Mouse (Mus musculus) c-Kit-negative CD71-positive TER-119-positive erythroid progenitor cells, embryonic 14.5 days (primary cell): Measurements from ENCODE around the gene Avpr2.

Source experiments
- DNase-seq: peaks from one replicate; pipeline ENCODE4 v3.0.0-alpha.2; 2013; ENCODE audit warnings: low read depth, low spot score

Avpr2 gene

DNA sequence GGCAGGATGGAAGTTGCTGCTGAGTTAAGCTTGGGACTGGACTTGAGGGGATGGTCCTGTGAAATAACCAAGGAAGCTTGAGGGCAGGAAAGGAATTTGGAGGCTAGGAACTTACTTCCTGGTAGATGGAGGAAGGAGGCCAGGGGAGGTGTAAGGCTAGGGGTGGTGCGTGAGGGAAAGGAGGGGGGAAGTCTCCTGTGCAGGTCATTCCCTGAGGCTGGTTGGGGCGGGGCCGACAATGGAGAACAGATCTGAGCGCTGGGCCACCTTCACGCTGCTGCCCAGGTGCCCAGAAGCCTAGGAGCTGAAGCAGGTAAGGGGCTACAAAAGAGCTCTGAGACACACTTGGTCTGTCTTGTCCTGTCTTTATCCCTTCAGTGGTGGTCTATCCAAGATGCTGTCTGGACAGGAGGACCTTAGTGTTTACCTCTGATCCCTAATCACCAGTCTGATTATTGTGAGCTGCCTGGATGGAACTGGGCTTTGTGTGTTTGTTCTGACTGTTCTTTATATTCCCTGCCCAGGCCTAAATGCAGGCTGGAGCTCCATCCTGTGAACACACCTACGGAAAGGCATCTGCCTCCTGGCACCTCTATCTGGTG, at the start of gene Avpr2:
TSS of gene Avpr2 (plus strand) at position 552 of the 602 bp plus-strand sequence.
- DNase-seq = no peak

DNA sequence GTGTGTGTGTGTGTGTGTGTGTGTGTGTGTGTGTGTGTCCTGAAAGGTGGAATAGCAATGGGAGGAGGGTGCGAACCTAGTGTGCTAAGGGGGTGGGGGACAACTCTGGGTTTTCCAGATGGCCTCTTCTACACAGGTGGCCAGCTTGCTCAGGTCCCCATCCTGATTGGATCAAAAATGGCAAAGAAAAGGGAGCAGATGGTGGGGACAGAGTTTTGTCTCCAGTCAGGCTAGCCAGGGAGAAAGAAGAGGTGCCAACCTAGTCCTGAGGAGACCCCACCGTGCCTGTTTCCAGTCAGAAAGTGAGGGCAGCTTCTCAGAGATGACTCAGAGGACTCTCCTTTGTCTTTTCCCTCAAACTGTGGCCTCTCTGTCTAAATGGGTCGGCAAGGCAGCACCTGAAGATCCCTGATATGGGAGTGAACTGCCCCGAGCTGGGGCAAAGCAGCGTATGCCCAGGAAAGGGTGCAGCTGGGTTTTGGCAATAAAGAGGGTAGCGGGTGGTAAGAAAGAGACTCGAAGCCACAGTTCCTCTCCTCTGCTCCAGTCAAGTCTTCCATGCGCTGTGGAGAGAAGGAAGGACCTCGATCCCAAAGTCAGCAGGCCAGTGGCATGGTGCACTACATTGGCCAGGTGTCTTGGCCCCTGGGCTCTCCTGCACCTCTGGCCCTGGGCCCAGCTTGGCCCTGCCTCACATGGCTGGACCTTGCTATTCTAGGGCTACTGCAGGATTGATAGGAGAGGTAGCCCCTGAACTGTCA, 37.4 kb upstream of the Avpr2 start:
- DNase-seq = no peak

DNA sequence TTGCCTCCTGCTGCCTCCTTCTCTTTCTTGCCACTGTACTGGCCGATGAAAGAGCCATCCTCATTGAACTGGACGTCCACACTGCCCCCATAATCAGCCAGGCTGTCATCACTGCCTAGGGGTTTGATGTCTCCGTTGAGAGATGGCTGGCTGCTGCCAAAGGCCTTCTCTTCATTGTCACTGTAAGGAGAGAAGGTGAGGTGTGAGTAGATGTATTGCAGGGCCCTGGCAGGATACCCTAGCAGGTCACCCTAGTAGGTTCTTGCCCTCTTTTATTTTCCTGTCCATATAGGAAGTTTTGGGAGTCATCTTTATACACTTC, 36.9 kb upstream of the Avpr2 start:
- DNase-seq = no peak

DNA sequence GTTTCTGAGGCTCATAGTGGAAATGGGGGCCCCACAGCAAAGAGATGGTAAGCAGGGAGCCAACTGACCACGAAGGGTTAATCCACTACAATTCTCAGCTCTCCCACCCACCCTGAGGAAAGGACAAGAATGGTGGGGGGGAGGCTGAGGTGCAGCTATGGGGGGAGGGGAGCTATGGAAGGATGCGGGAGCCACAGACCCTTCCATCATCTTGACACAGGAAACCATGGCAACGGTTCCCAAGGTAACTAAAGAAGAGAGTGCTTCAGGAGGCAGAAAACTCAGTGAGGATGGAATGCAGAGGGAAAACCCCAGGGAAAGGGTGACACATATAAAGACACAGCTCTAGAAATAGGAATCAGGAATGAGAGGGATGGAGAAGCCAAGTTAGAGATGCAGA, 27.2 kb upstream of the Avpr2 start:
- no peak for DNase-seq

DNA sequence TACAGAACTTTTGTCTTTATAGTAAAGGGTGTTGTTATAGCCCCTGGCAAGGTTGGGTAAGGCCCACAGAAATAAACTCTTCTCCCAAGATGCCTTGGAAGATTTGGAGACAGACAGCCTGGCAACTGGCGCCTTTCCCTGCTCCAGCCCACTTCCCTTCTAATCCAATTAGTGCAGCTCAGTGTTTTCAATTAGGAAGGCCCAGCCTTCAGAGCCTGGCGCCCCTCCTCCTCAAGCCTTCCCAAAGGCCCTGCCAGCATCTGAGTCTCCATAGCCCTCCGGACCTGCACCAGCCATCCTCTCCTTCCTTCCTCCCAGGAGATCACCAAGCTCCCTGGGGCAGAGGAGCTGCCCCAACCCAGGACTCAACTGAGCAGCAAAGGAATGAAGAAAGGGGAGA, 24.6 kb upstream of the Avpr2 start:
- no peak for DNase-seq

DNA sequence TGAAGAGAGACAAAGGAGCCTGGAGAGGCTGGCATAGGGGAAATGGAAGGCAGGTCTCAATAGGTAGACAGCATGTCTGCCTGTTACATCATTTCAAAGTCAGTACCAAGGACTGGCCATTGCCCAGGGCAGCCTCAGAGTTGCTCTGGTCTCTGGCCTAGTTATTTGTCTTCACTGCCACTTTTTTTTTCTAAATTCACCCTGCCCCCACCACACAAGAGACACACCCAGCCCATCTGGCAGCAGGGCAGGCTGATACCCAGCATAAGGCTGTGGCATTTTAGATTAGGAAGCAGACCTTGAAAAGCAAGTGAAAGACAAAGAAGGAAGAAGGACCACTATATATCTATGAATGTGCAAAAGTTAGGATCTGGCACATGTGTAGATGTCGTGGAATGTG, 24.1 kb upstream of the Avpr2 start:
- peak; percentile 32 for DNase-seq

DNA sequence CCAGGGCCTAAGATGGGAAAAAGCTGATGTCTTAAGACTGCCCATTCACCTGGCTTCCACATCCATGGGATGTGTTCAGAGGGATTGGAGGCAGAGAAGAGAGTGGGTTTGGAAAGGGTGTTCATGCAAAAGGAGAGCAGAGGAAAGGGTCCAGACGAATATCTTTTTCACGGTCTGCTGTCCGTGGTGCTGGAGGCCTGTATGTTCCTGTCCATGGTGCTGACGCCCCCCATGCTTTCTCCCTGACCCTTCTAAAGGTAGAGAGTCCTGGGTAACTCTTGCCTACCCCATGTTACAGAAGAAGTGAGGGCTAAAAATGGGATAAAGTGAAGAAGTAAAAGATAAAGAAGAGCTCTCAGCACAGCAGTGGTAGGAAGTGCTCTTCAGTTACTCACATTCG, 22.6 kb upstream of the Avpr2 start:
- no peak for DNase-seq

DNA sequence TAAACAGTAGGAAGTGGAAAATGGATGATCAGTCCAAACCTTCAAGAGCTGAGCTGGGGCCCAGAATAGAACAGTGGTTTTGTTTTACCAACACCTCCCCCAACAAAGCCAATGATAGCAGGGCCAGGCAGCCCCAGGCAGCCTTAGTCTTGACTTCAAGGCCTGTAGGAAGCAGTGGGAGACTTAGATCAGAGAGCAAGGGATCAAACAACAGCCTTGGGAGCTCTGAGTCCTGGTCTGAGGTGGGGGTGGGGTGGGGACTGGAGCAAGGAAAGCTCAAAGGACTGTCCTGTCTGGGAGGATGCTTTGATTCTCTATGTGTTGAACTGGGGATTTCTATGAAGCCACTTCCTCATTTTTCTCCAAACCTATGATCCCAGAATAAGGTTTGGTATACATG, 20.4 kb upstream of the Avpr2 start:
- DNase-seq = no peak

DNA sequence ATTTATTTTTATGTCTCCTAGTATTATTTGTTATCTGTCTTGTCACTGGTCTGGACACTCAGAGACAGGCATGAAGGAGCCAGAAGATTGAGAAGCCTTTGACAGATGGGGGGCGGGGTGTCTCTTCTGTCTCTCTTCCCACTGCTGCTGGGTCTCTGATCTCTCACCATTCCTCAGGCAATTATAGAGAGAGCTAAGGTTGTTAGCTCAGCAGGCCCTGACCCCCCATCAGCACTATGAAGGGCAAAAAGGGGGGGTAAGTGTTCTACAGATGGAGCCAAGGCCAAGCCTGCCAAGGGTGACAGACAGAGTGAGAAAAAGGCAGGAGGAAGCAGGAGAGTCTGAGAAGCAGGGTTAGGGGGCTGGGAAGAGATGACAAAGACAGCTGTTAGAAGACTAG, 19.9 kb upstream of the Avpr2 start:
- DNase-seq = no peak

DNA sequence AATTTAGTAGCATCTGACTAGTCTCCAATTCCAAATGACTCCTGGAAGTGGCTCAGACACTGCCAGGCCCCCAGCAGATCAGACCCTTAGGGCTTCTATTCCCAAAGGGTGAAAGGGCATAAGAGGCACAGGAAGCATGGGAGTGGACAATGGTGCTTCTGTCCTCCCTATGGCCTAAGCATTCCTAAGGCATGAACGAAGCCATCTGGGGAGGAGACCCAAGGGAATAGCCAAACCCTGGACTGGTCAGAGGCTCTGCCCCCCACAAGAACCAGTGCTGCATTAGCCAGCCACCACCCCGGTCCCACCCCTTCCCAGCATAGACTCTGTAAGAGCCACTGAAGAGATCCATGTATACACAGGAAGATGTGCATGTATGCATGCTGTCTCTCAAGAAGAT, 16.0 kb upstream of the Avpr2 start:
- DNase-seq = no peak

DNA sequence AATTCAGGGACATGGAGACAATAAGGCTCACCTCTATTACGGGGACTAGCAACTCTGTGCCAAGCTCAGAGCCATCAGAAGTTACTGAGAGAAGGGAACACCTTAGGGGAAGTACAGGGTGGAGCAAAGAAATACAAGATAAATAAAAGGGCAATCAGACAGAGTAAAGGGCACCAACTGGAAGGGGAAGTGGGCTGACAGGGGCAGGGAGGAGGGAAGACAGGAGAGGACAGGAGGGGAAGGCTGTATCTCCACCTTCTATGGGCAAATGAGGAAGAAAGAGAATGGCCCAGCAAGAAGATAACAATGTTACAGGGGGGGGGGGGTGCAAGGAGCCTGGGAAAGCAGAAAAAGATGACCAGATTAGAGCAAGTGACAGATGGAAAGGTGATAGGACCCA, 14.9 kb upstream of the Avpr2 start:
- no peak for DNase-seq

DNA sequence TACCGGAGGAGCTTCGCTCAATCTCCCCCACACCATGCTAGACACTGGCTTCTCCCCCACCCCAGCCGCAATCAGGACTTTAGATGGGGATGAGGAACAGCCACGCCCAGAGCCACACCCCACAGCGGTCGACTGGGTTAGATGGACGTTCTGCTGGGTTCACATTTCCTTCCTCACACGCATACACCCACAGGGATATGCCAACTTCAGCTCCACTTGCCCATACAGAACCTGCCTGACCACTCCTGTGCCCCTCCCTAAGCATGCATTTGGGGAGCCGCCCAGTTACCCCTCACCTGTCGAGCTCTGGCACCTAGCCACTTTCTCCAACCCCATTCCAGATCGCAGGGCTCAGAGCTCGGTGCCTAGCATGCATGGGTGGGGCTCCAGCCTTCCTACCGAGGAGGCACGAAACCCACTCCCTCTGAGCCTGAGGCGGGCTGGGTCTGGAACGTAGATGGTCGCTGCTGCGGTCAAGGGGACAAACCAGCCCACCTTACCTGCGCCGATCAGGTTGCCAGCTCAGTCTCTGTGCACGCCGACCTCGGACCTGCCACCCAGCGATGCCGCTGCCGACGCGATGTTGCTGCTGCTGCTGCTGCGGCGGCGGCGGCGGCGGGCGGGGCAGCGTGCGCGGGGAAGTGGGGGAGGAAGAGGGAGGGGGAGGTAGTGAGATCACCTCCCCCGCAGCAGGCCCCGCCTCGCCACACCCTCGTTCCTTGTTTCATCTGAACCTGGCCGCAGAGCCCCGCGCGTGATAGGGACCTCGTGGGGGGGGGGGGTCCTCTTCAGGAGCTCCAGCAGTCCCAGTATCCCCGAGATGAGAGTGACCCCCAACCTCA, 11.5 kb upstream of the Avpr2 start:
- DNase-seq = no peak

DNA sequence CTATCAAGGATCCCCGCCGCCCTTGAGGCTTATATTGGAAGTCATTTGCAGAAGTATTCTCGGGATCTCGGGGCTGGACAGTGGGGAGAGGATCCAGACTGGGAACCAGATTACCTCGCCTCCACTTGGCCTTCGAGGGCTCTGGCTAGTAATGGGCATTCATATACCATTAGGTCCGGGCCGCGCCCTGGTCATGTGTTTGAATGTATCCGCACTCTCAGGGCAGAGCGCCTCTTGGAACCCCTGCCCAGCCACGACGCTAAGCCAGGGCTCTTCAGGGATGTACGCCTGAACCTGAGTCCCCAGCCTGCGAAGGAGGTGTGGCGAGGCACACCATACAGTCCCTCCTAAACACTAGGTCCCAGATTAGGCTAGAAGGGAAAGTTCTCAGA, 10.9 kb upstream of the Avpr2 start:
- no peak for DNase-seq

DNA sequence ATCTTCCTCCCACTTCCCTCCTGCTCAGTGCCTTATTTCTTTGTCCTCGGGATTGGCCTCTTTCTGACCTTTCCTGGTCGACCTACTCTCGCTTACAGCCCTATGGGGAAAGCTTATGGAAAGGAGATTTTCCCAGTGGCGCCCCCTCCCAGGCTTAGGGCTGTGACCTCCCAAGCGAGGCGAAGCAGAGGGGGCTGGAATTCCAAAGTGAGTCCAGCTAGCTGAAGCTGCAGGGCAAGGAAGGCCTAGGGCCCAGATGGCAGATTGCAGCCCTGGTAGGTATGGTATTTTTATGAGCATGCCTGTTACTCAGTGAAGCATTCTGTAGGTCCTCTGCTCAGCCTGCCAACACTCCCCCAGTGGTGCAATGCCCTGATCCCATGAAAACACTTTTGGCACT, 10.4 kb upstream of the Avpr2 start:
- no peak for DNase-seq

DNA sequence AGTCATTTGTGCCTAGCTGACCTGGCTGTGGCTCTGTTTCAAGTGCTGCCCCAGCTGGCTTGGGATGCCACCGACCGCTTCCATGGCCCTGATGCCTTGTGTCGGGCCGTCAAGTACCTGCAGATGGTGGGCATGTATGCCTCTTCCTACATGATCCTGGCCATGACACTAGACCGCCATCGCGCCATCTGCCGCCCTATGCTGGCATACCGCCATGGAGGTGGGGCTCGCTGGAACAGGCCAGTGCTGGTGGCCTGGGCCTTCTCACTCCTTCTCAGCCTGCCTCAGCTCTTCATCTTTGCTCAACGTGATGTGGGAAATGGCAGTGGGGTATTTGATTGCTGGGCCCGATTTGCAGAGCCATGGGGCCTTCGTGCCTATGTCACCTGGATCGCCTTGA, 931 bp downstream of the Avpr2 start:
- no peak for DNase-seq

DNA sequence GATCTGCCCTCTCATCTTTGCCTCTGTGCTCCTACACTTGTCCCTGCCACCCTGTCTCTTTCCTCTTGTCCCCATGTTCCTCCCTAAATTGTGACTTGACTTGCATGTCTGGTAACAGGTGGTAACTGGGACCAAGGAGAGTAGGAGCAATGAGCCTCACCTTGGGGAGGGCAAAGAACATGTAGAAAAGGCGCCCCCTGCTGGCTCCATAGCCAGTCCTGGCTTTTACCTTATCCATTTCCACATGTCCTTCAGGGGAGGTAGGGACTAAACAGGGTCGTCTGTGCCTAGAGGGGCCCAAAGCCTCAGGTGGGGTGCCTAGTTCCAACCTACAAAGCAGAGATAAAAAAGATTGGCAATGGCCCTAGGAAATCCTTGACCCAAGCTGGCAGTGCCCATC, 3.8 kb downstream of the Avpr2 start, which contains the start of gene L1cam:
TSS of gene L1cam (minus strand) at position 387 of the 400 bp plus-strand sequence.
- peak; percentile 21 for DNase-seq

DNA sequence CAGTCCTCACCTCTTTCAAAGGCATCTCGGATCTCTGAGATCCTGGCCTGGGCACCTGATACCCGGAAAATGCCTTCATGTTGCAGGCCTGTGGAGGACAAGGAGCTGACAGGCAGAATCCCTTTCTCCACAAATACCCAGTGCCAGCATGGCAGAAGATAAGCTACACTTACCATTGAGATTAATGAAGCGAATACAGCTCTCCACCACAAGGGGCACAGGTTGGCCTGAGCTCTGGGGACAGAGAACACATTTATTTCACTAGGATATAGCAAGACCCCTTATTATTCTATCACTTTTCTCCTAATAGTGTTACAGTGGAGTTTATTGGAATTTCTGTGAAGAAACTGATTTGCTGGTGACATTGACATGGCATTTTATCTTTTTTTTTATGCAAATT, 6.1 kb downstream of the Avpr2 start:
- no peak for DNase-seq

DNA sequence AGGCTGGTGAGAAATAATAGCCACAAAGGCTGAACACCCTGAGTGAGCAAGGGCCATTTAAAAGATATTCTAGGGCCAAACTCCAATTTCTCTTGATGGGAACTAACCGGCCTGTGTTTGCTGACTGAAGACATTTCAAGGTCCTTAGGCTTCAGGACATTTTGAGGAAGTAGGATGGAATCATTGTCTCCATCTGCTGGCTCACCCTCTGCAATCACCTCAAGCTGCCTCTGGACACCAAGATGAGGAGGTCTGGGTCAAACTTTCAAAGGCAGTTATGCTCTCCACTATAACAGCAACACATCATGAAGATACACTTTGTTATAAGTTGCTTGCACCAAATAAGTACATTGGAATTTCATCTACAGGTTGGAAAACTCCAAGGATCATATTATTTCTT, 18.1 kb downstream of the Avpr2 start:
- no peak for DNase-seq

DNA sequence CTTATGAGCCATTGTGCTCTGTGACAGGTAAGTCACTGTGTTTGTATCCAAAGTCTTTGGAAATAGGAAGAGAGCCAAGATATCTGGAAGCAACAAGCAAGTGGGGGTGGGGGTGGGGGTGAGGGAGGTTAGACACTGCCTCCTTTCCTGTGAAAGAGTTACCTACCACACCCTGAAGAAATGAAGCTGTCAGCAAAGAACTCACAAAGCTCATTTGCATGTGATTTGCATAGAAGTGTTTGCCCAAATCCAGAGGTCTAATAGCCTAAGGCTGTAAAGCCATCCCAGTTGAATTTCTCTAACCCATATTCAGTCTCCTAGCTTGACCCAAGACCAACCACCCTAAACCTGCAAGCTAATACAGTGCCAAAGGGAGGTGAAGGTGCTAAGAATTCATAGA, 18.5 kb downstream of the Avpr2 start:
- DNase-seq = no peak

DNA sequence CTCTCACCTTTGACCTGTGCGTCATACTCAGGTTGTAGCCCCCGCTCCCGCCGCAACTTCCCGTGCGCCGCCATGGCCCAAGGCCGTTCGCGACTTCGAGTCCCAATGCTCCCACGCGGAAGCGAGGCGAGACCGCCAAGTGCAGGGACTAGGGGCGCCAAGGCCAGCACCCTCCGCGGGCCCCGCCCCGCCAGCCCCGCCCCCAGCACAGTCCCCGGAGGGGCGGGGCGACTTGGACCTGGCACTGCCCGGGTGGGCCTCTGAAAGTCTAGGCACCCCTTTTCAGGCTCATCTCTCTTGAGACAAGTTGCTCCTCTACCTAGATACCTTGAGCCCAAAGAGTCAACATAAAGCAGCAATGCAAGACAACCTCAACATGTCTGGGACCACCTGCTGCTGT, 19.3 kb downstream of the Avpr2 start:
- no peak for DNase-seq

DNA sequence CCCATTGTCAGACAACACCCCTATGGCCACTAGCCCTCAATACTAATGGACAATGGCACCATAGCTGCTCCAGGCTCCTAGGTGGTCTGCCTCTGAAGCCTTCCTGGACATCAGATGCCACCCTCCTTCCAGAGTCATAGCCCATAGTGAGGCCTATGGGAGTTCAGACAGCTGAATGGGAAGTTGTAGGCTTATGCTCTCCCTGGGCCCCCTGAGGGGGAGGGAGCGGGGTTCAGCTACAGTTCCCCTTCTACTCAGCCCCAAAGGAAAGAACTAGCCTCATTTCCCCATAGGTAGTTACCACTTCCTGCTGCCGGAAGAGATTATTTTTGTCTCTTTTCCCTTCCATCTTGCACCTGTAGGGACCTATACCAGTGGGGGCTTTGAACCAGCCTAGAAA, 19.7 kb downstream of the Avpr2 start:
- DNase-seq = no peak

DNA sequence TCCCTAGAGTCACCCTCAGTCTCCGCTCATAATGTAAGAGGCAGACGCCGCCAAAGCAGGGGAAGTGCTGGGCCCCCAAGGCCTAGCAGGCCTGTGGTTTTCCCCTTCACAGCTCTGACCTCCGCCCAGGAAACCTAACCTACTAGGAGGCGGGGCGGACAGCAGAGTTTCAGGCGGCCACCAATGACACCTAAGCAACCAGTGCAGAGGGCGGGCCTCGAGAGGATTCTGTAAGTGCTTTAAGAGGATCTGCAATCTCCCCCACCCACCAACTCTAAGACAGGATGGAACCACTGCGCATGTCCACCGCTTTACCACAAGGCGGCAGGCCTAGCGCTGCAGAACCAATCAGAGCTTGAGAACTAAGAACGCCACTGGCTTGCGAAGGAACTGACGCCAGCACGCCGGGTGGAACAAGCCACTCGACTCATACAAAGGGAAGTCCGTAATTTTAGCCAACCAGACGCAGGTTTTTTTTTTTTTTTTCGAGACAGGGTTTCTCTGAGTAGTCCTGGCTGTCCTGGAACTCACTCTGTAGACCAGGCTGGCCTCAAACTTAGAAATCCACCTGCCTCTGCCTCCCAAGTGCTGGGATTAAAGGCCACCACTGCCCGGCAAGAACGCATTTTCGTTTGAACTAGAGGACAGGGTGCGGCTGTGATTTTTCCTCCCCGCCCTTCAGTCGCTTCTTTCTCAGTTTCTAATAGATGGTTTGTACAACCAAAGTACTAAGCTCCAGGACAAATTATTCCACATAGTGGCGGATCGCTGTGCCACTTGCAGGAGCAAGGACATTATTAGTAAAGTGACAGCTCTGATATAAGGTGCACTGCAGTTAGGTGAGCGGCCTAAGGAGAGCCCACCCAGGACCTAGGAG, 23.2 kb downstream of the Avpr2 start:
- peak; percentile 80 for DNase-seq
